Mouse (Mus musculus) small intestine, adult 2 months (tissue): ENCODE measurements around the gene Metrnl. TPM values are rescaled to one million over a fixed set of nuclear protein-coding genes. Genes with fewer than 3 reads are reported as not detected.

Source experiments
- H3K27ac ChIP-seq: fragments of 200-500 bp; 2 replicates; pipeline ENCODE4 v1.5.1; 2012; ENCODE audit warnings: low read depth, low read length, control low read depth, inconsistent platforms; ENCODE audit not compliant: insufficient read depth
- H3K27me3 ChIP-seq: fragments of 200-500 bp; 2 replicates; pipeline ENCODE4 v1.6.1; 2012; ENCODE audit warnings: mild to moderate bottlenecking, moderate library complexity, low read length, inconsistent platforms; ENCODE audit not compliant: control insufficient read depth, insufficient read depth
- H3K36me3 ChIP-seq: fragments of 200-500 bp; 2 replicates; pipeline ENCODE4 v1.6.1; 2012; ENCODE audit warnings: mild to moderate bottlenecking, low read length, control low read depth, inconsistent platforms; ENCODE audit not compliant: control insufficient read depth, insufficient read depth
- H3K4me1 ChIP-seq: fragments of 200-500 bp; 2 replicates; pipeline ENCODE4 v1.6.1; 2012; ENCODE audit warnings: low read length, inconsistent platforms, mixed read lengths; ENCODE audit not compliant: control insufficient read depth, insufficient read depth, insufficient read length
- H3K4me3 ChIP-seq: fragments of 200-500 bp; 2 replicates; pipeline ENCODE4 v1.5.1; 2012; ENCODE audit warnings: low read depth, mild to moderate bottlenecking, control low read depth, inconsistent platforms, low read length, moderate library complexity
- CTCF ChIP-seq: fragments of 200-500 bp; IDR thresholded peaks from 2 replicates; pipeline ENCODE4 v1.5.1; 2012; ENCODE audit warnings: low read depth, mild to moderate bottlenecking, control low read depth, inconsistent platforms, low read length, moderate library complexity, mixed read lengths; ENCODE audit not compliant: insufficient replicate concordance, insufficient read length; ENCODE audit errors: extremely low read depth
- POLR2A ChIP-seq: fragments of 200-500 bp; IDR thresholded peaks from 2 replicates; pipeline ENCODE4 v1.6.1; 2012; ENCODE audit warnings: low read depth, mild to moderate bottlenecking, control low read depth, inconsistent platforms, low read length, moderate library complexity
- WGBS: fragments of 180-500 bp; shearing (Covaris S2); methylation state at CpG from one replicate; pipeline ENCODE4 v1.1.7; 2018; 5-methylcytosine and 5-hydroxymethylcytosine counted together
- polyA plus RNA-seq: library from polyadenylated mRNA; depleted of rRNA; stranded (reverse); fragments of >200 nt; gene quantifications from 2 replicates; pipeline ENCODE4 v1.2.3, GENCODE M21; 2012; rRNA removed

Metrnl gene
- polyA plus RNA-seq, 1 experiment, result 219 TPM

DNA sequence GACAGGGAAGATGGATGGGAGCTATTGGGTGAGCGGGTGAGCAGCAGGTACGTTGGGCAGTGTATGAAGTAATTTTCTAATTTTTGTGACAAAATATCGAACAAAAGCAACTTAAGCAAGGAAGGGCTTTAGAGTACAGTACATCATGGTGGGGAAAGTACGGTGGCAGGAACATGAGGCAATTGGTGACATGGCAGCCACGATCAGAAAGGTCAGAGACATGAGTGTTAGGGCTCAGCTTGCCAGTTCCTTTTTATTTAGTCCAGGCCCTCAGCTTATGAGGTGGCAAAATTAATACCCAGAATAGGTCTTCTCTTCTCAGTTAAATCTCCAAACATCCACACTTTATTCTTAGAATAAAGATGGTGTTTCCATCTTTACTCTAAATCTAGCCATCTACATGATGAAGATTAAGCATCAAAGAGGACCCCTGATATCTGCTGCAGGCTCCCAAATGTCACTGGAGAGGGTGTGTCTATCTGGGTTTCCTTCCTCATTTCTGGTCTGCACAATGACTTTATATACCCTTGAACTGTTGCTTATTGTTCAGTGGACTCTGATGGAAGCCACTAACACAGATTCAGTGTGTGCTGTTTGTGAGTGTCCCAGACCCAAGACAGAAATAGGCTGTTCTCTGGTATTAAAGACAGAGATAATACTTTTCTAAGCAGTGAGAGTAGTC is 46.8 kb downstream of the Metrnl start:
- Histone ChIP-seq H3K36me3 (no peaks in the 10 kb centered on the region), H3K27ac (no peak overlapping the region), H3K27me3 (no peaks in the 10 kb centered on the region), H3K4me3 (no peak overlapping the region), H3K4me1 (peaks cover 13% of the 10 kb centered on the region; the same call in 1 of the 2 replicates)
- TF ChIP-seq CTCF (no peak), POLR2A (no peak)
- WGBS, result 85% methylated on average over 5 of the region's 5 CpGs

Other genes with a start within 250 kb of the Metrnl start
- 23.2 and 45.7 TPM in 2 replicates for gene Tbcd, start 249.6 kb upstream of the Metrnl start, polyA plus RNA-seq
- gene Zfp750, start 182.2 kb upstream of the Metrnl start, polyA plus RNA-seq, result 0.67 TPM in 1 of 2 replicates, not detected in the other
- gene B3gntl1, start 28.4 kb upstream of the Metrnl start, polyA plus RNA-seq, result 2.1 and 4.4 TPM in 2 replicates
- gene Ptchd3, start 128.7 kb downstream of the Metrnl start, polyA plus RNA-seq, result not detected in 2 replicates